Mouse (Mus musculus) kidney, postnatal 25 days (tissue): ENCODE data around the gene Anxa4.

Source experiments
- DNase-seq, 2 experiments: peaks; one replicate each; pipeline ENCODE4 v3.0.0; 2021; ENCODE audit warnings: mixed read lengths in 2 of 2

The Anxa4 gene

DNA sequence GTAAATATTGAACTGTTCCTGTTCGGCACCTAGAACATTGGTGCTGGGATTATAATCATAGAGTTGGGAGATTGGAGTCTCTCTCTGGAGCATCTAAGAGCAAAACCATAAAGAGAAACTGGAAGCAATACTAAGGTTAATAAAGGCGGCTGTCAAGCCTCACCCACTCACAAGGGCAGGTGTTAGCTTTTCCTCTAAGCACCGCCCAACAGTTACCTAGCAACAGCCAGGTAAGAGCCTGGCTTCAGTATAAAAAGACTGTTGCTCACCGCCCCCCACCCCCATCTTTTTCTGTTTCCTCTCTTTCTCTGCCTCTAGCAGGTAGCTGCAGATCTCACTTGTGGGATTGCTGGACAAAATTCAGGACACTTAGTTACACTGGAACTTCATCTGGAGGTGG lies 4.1 kb upstream of the Anxa4 start:
- no peak for DNase-seq

DNA sequence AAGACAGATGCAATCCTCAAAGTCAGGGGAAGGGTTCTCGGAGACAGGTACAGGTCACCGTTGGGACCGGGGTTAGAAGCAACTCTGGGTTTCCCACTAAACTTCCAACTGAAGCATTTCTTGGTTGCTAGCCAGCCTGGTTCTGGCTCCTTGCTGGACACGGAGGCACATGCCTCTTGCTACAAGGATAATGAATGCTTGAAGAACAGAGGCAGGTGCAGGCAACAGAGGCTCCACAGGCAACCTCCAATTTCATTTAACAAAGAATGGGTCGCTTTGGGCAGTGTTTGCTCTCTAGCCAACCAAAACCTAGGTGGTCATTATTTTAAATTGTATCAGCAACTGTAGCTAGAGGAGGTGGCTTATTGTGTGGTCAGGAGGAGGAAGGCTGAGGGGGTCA lies 573 bp upstream of the Anxa4 start:
- DNase-seq = peak in 1 of 2 experiments; percentile 37

DNA sequence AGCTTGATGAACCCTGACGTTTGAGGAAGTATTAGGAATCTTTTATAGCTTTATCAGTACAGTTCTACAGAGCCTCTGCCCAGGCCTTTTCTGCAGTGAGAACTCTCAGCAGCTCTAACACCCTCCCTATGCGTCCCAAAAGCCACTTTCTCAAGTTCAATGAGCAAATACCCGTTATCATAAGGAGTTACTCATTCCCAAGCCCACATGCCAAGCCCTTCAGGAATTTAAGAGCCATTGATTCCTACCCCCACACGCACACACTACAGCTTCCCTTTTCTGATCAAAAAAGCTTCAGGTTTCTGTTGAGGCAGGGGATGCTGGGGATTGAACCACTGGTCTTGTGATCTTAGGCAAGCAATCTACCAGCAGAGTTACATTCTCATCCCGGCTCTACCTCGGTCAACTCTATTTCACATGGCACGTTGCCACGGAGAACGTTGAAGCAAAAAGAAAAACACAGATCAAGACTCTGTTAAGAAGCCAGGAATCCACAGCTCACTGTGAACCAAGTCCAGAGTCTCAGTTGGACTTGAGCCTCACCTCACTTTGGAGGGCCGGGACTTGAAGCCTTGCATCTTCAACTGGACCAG lies 2.9 kb downstream of the Anxa4 start:
- DNase-seq = peak; percentile 28 to 52

DNA sequence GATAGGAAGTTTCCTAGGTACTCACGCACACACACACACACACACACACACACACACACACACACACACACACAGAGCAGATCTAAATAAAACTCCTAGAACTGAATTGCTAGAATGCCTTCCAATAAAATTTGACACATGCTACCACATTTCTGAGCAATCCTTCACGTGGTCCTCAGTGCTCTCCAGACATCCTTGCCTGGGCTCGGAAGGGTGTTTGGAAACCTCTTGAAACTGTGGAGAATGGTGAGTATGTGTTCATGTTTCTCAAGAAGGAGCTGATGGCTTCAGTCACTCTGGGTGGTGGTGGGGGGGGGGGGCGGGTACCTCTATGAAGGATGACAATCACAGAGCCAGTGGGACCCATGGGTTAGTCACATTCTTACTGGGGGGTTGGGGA lies 5.1 kb downstream of the Anxa4 start:
- no peak for DNase-seq

DNA sequence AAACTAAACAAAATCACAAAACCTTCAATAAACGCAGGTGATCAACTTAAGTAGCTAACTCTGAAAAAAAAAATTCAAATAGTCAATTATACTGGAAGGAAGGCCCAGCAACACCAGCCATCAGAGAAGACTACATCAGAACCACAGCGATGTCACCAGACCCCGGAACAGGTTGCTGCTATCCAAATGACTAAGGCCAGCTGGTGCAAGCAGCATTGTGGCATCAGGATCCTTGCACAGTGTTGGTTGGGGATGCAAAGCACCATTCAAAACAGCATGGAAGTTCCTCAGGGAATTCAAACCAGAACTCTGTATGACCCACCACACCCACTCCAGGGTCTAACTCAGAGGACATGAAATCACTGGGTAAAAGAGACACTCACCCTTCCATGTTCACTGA lies 6.8 kb downstream of the Anxa4 start:
- DNase-seq = no peak

DNA sequence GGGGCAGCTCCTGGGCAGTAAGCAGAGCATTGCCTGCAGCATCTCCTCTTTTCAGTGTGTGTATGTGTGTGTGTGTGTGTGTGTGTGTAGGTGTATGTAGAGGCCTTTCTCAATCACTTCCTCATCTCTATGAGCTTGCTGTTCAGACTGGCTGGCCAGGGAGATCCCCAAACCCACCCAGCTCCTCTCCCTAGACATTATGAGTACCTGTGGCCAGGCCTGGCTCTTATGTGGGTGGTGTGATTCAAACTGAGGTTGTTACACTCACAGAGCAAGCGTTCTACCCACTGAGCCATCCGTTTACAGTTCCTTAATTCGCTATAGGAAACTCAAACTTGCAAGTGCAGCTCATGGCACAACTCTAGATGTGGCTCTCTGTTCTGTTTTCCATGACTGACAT lies 8.6 kb downstream of the Anxa4 start:
- no peak for DNase-seq

DNA sequence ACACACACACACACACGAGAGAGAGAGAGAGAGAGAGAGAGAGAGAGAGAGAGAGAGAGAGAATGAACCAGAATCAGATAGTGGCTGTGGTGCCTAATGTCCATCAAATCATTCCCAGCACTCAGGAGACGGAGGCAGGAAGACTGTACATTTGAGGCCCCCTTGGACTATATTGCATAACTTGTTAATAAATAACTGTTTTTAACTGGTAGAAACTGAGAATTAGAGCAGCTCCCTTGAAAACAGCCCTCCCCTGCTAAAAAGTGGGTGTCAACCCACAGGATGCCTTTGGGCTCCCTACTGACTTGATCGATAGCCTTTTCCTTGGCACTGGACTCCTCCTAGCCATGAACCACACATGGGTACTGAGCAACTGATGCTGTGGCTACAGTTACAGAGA lies 11.0 kb downstream of the Anxa4 start:
- no peak for DNase-seq

DNA sequence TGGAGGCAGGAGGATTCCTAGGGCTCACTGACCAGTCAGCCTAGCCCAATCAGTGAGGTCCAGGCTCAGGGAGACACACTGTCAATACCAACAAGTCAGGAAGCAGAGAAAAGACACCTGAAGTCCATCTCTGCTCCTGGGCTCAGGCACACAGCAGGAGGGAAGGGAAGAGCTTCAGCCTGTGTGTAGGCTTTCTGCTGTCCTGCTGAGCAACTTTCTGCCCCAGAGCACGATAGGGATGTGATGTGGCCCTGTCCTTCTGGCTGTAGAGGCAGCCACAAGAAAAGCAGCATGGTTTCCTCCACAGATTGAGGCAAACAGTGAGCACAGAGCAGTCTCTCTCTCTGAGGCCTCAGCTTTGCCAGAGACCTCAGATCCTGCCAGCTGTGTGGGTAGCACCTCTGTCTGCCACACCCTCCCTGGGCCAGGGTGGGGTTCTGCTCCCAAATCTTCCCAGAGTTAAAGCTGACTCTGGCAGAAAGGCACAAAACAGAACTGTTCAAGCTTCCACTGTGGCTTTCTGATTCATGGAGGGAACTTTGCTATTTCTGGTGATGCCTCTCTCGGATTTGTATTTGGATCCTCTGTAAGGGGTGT lies 11.9 kb downstream of the Anxa4 start:
- no peak for DNase-seq

DNA sequence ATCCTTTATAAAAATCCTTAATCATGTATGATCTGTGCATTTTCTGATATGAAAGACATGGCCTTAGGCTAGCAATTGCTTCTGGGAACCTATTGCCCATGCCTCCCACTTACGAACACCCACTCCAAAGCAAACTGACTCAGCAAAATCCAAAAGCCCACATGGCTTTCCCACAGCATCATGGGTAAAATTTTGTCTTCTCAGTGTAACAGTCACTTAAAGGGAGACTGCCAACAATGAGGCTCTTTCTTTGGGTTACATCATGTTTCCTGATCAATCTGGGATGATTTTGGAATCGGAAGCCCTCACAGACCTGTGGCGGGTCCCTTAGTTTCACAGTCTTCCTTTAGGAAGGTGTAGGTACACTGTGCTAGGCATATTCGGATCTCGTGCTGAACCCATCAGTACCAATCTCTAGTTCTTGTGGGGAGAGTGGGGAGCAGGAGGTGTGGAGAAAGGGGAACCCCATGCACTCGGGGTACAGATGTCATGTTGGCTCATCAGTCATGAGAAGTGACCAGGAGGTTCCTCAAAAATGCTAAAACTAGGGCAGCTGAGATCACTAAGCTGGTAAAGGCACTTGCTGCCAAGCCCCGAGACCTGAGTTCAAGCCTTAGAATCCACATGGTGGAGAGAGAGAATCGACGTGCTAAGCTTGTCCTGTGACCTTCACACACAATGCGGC lies 14.3 kb downstream of the Anxa4 start:
- no peak for DNase-seq

DNA sequence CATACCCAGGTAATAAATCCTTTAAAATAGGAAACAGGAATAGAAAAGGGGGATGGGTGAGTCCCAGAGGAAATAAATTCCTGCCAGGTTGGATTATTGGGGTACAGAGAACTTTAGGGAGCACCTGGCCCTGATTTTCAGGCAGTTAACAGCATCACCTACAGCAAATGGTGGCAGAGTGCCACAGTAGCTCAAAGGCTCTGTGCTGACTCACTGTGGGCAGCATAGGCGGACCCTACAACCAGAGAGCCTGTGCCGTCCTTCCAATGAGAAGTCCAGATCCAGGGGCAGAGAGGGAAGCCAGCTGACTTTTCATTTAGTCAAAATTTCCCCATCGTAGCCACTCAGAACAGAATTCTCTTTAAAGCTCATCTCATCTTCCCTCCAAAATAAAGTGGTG lies 16.2 kb downstream of the Anxa4 start:
- no peak for DNase-seq

DNA sequence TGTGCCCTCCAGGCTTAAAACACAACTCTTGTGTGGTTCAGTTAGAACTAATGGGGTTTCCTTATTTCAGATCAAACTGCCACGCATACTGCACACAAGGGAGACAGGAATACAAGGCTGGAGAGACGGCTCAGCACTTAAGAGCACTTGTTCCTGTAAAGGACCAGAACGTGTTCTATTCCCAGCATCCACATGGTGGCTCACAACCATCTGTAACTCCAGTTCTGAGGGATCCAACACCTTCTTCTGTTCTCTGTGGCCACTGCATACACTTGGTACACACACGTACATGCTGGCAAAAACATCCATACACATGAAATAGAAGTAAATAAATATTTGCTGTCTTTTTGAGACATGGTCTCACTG lies 16.7 kb downstream of the Anxa4 start:
- DNase-seq = no peak

DNA sequence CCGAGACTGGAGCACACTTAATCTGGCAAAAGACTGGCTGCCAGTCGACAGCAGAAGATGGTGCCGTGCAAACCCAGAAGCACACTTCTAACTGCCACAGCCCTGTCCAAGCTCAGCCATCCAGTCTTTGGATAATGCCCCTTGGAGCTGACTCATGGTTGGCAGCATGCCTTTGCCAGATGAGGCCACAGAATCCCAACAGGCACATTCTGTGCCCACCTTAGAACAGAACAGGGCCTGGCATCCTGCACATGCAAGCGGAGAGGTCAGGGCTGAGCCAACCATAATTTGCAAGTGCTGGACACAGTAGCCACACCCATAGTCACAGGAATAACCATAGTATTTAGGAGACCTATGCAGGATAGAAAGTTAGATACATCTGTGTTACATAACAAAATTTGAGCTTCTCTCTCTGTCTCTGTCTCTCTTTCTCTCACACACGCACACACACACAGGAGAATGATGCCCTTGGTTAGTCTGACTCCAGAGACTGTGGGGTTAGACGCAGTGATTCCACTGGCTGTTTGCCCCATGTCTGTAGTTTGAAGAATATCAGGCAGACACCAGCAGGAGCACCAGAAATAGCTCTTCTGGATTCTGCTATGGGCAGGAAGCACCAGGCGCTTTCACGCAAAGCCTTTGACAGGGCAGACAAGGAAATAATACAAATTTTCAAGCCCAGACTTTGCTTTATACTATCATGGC lies 17.2 kb downstream of the Anxa4 start:
- peak; percentile 16 to 72 for DNase-seq

DNA sequence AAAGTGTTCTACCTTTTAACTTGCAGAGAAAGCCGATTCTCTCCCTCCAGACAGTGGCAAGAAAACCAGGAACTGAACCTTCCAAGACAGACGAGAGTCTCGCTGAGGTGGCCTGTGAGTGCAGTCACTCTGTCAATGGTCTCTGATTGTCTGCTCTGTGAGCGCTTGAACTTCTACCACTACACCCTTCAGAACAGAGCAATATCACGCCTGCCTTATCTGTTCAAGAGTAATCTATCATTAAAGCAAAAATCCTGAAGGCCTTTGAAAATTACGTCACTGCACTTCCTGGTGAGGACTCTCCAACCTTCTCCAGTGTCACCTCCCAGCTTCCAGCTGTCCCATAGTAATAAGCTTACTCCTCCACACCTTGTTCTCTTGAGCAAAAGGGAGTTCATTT lies 18.4 kb downstream of the Anxa4 start:
- no peak for DNase-seq

DNA sequence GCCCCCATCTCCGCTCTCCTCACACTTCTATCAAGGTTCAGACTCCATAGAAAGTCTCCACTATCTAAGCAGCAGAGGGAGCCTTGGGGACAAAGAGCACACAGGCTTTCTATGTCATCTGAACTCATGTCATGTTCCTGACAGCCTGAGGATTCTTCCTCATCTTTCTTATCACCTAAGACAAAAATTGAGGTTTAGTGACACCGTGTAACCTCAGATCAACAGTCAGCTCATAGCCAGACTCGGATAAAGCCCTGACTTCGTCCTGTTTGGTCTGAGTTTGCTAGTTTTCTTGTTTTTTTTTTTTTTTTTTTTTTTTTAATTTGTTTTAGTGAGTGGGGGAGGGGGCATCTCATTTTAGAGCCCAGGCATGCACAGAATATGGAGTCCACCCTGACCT lies 19.6 kb downstream of the Anxa4 start:
- no peak for DNase-seq

DNA sequence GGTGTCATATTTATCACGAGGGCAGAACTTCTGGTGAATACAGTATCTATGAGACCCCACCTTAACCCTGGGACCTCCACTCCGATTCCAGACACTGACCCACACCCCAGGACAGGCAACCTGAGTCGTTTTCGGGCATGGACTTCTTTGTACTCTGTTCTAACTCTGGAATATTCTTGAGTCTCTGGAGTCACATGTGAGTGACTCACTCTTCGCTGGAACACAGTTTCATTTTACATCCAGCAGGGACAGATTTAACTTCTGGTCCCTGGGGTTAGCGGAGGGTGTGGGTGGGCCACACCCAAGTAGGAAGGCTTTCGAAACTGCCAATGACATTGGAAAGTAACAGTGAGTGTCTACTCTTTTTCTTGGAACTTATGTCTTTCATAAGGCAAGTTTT lies 20.8 kb downstream of the Anxa4 start:
- no peak for DNase-seq

DNA sequence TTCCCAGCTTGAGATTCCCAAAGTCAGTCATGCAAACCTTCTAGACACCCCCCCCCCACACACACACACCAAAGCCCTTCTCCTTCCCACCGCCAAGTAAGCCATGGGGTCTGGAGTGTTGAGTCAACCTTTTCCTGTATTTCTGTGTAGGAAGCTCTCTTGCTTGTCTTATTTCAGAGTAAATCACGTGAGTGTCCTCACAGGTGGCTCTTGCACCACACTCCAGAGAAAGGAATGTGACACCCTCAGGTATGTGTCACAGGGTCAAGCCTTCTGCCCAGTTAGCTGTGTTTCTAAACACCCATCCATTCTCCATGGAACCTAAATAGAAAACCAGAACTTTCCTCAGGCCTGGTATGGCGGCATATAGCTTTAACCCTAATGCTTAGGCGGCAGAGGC lies 24.4 kb downstream of the Anxa4 start:
- DNase-seq = no peak

DNA sequence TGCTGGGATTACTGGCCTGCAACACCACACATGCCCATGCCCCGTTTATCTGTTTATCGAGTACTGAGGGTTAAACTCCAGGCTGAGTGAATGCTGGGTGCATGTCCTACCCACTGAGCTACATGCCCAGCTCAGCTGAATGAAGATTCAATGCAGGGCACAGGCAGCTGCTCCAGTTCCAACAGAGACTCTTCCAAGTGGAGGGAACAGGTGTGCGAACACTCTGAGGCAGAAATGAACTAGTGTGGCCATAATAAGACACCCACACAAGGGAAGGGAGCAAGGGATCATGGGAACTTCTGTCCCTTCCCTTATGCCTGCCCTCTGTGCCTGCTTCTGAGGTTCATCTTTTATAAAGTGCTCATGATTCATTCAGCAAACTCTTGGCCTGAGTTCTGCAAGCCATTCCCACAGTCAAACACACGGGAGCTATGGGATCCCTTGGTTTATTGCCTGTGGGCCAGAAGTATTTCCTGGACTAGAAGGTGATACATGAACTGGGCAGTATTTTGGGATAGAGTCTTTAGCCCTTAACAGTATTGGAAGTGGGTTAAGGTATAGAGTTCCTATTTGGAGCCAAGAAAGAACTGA lies 25.1 kb downstream of the Anxa4 start:
- no peak for DNase-seq

DNA sequence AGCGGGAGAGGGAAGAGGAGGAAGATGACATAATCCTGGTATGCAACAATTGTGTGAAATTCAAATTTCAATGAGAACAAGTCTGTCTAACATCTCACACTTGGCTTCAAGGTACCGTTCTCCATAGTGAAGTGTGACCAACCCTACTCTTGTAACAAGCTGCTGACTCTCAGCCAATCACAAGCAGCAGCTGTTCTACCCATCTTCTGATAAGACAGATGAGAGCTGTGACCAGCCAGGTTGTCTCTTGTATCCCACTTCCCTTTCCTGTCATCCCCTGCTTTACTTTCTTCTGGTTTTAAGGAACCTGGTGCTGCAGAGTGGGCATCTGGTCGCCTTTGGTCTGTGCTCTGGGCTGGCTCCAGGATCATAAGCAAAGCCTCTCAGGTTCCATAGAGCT lies 25.9 kb downstream of the Anxa4 start:
- no peak for DNase-seq

DNA sequence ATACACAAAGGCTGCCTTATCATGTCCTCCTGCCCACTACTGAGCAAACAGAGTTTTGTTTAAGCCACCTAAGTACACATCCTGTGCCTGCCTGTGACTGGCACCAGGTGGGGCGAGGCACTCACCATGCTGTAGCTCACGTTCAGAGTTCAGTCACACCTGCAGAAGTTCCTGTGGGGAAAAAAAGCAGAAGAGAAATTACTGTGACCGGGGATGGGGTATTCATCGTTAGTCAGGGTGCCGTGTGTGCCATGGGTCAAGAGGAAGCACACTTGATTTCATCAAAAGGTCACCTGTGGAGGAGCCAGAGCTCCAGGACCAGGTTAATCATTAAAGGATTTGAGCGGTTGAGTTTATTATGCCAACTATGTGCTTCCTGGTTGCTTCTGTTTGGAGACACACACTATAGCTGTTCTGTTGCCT lies 27.7 kb downstream of the Anxa4 start:
- DNase-seq = peak; percentile 52 to 83

DNA sequence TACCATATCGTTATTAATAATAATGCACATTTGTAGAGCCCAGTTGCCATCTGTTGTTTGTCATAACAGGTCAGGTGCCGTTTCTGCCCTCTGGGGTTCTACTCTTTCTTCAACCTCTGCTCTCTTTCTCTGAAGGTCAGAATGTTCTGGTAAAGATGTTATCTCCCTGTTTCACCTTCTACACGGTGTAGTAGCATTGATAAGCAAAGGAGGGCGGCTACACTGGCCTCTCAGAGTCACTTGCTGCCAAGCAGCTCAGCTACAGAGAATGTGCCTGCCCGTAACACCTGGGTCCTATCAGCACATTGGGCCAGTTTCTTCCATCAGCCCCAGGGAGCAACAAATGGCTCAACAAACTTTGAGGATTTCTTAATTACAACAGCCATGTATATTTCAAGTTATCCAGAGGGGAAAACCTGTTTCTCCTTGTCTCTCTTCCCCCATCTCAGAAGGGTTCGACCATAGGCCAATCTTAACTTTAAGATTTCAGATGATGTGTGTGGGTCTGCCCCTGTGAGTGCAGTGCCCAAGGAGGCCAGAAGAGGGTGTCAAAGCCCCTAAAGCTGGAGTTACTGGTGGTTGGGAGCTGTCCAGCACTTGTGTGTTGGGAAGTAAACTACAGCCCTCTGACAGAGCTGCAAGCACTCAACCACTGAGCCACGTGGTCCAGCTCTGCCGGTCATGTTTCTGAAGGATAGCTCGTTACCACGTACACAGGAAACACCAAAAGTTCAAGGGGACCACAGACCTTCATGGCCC lies 39.1 kb downstream of the Anxa4 start:
- DNase-seq = peak in 1 of 2 experiments; percentile 38

DNA sequence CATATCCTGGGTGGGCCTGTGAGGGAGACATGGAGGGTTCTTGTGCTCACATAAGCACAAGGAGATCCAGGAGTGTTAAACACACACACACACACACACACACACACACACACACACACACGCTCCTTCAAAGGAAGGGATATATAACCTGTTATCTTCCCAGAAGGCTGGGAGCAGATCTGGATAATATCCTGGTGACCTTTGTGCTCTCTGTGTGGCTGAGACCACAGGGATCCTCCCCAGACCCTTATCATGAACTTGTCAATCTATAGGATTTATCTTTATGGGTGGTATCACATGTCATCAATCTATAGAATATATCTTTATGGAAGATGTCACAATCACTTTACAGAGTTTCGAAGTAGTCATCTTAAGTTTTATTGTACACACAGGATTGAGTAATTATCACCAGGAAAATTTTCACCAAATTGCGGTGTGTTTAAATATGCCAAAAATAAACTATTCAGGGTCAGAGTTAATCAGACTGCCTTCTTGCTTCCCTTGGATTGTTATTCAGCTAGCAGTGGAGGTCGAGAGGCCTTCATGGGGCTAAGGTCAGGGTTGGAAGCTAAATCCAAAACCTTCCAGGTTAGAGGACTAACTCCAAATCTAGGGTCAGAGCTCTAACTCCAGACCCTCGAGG lies 40.4 kb downstream of the Anxa4 start:
- no peak for DNase-seq

DNA sequence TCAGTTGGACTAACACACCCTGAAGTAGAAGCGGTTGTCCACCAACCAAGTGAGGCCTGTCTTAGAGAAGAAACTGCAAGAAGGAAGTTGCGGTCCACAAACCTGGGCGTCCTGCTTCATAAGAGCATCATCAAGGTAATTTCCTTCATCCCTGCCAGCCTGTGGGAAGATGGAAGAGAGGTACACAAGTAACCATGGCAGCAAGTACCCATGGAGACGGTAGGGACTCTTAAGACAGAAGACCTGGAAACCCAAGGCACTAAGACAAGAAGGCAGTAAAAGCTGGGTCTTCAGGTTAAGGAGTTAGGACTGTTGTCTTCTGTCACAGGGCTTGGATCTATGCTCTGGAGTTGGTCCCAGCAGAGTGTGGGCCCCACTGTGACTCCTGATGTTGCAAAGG lies 42.4 kb downstream of the Anxa4 start:
- no peak for DNase-seq
